ENCODE assay signal across 8 mouse cellular contexts in genomic region chr11:103112552-103112912, GRCm38 (mm10). TPM values are rescaled to one million over a fixed set of nuclear protein-coding genes. Genes with fewer than 3 reads are reported as not detected.
DNase-seq lines count a peak whose midpoint lies in the region; ATAC-seq and TF ChIP-seq lines count a peak whose summit lies in the region.

No protein-coding gene starts in this region.

- H3K9ac ChIP-seq in neural tube, embryonic 11.5 days (ENCODE audit: low read length): peak overlapping the region; percentile 32
- peak overlapping the region; percentile 63 for H3K9ac ChIP-seq in limb, embryonic 14.5 days (ENCODE audit: low read depth, low read length, severe bottlenecking)

- peak overlapping the region; percentile 24 for H3K4me3 ChIP-seq in neural tube, embryonic 11.5 days (ENCODE audit: low read depth, low read length)
- H3K4me3 ChIP-seq in limb, embryonic 14.5 days (replicated peaks; ENCODE audit: low read length): peak overlapping the region; percentile 39

- WGBS in neural tube, embryonic 11.5 days: 7% methylated on average over 9 of the region's 9 CpGs
- 16% methylated on average over 9 of the region's 9 CpGs for WGBS in limb, embryonic 14.5 days

- no peaks in the 10 kb centered on the region for H3K9me3 ChIP-seq in neural tube, embryonic 11.5 days (ENCODE audit: control insufficient read depth, low read length)
- no peaks in the 10 kb centered on the region for H3K9me3 ChIP-seq in limb, embryonic 14.5 days (ENCODE audit: control insufficient read depth, low read length)

- H3K36me3 ChIP-seq in neural tube, embryonic 11.5 days (ENCODE audit: control insufficient read depth, insufficient read depth, low read length): no peaks in the 10 kb centered on the region
- no peaks in the 10 kb centered on the region for H3K36me3 ChIP-seq in limb, embryonic 14.5 days (ENCODE audit: control insufficient read depth, insufficient read depth, low read length)

- peak; percentile 62 for DNase-seq in cerebellum, adult 11-12 months
- DNase-seq in neural tube, embryonic 11.5 days (ENCODE audit: low spot score): peak; percentile 12
- no peak for DNase-seq in neural tube, embryonic 10.5 days (ENCODE audit: extremely low spot score, low spot score)
- DNase-seq in limb, embryonic 14.5 days (ENCODE audit: low spot score): no peak
- peak; percentile 49 for DNase-seq in testis, postnatal 14 days (ENCODE audit: low spot score)
- no peak for DNase-seq in frontal cortex, adult 2 months (ENCODE audit: extremely low spot score in 1 of 2, low spot score in 1 of 2)
- DNase-seq in cerebellum, adult 9-10 months: no peak

- no peak for TF ChIP-seq POLR2A in limb, embryonic 14.5 days (IDR thresholded peaks at IDR 0.05; ENCODE audit: borderline replicate concordance, extremely low read depth, insufficient read depth, insufficient read length)

- no peak overlapping the region for H3K27ac ChIP-seq in neural tube, embryonic 11.5 days (ENCODE audit: low read depth, low read length)
- H3K27ac ChIP-seq in limb, embryonic 14.5 days (replicated peaks; ENCODE audit: low read depth, low read length): peak overlapping the region; percentile 67

- H3K27me3 ChIP-seq in neural tube, embryonic 11.5 days (ENCODE audit: control insufficient read depth, insufficient read depth, low read length): peaks cover 26% of the 10 kb centered on the region
- H3K27me3 ChIP-seq in limb, embryonic 14.5 days (ENCODE audit: control insufficient read depth, insufficient read depth, low read length): no peaks in the 10 kb centered on the region

- peak overlapping the region; percentile 49 for H3K4me2 ChIP-seq in neural tube, embryonic 11.5 days (ENCODE audit: low read depth)
- peak overlapping the region; percentile 86 for H3K4me2 ChIP-seq in limb, embryonic 14.5 days (replicated peaks; ENCODE audit: low read depth, low read length, severe bottlenecking)

- H3K4me1 ChIP-seq in neural tube, embryonic 11.5 days (ENCODE audit: control insufficient read depth, insufficient read depth, low read length): peaks cover 3% of the 10 kb centered on the region; the same call in 1 of the 2 replicates
- H3K4me1 ChIP-seq in limb, embryonic 14.5 days (ENCODE audit: control insufficient read depth, insufficient read depth, low read length): peaks cover 21% of the 10 kb centered on the region

- no peak for ATAC-seq in cerebellum, adult (ENCODE audit: insufficient number of reproducible peaks, low FRiP score, low TSS enrichment)
- no peak for ATAC-seq in neural tube, embryonic 11.5 days (ENCODE audit: insufficient read depth, low FRiP score, low TSS enrichment)
- ATAC-seq in limb, embryonic 14.5 days (ENCODE audit: low FRiP score, low read depth): no peak

RNA-seq across cellular contexts. Expression of gene Hexim1, which starts 3.5 kb away (rescaled TPM):
- polyA plus RNA-seq in neural tube, embryonic 11.5 days (2014; fragmentation: Nextera tagmentation; extraction: Ambion mirVana): 3.6 and 3.9 TPM in 2 replicates
- polyA plus RNA-seq in limb, embryonic 14.5 days (2012; rRNA removed): 17.7 and 21.1 TPM in 2 replicates
- 7.5 and 8.4 TPM in 2 replicates for polyA plus RNA-seq in limb, embryonic 14.5 days (2014; fragmentation: Nextera tagmentation; extraction: Ambion mirVana)
- 25.6 and 25.8 TPM in 2 replicates for polyA plus RNA-seq in frontal cortex, adult 2 months (2012; rRNA removed)

RNA-seq across cellular contexts. Expression of gene Acbd4, which starts 11.1 kb away (rescaled TPM):
- 4.4 and 6.4 TPM in 2 replicates for polyA plus RNA-seq in neural tube, embryonic 11.5 days (2014; fragmentation: Nextera tagmentation; extraction: Ambion mirVana)
- polyA plus RNA-seq in limb, embryonic 14.5 days (2012; rRNA removed): 11.2 and 14.2 TPM in 2 replicates
- 20.2 and 25.2 TPM in 2 replicates for polyA plus RNA-seq in limb, embryonic 14.5 days (2014; fragmentation: Nextera tagmentation; extraction: Ambion mirVana)
- 38.1 and 44.9 TPM in 2 replicates for polyA plus RNA-seq in frontal cortex, adult 2 months (2012; rRNA removed)

RNA-seq across cellular contexts. Expression of gene Plcd3, which starts 11.1 kb away (rescaled TPM):
- polyA plus RNA-seq in neural tube, embryonic 11.5 days (2014; fragmentation: Nextera tagmentation; extraction: Ambion mirVana): 0.80 and 0.90 TPM in 2 replicates
- 10.3 and 13.2 TPM in 2 replicates for polyA plus RNA-seq in limb, embryonic 14.5 days (2012; rRNA removed)
- polyA plus RNA-seq in limb, embryonic 14.5 days (2014; fragmentation: Nextera tagmentation; extraction: Ambion mirVana): 3.8 and 4.9 TPM in 2 replicates
- polyA plus RNA-seq in frontal cortex, adult 2 months (2012; rRNA removed): 12.3 and 13.3 TPM in 2 replicates

RNA-seq across cellular contexts. Expression of gene Hexim2, which starts 19.7 kb away (rescaled TPM):
- polyA plus RNA-seq in neural tube, embryonic 11.5 days (2014; fragmentation: Nextera tagmentation; extraction: Ambion mirVana): 5.8 and 7.5 TPM in 2 replicates
- 9.4 and 10.8 TPM in 2 replicates for polyA plus RNA-seq in limb, embryonic 14.5 days (2012; rRNA removed)
- 8.6 and 11.1 TPM in 2 replicates for polyA plus RNA-seq in limb, embryonic 14.5 days (2014; fragmentation: Nextera tagmentation; extraction: Ambion mirVana)
- 11.5 and 14.1 TPM in 2 replicates for polyA plus RNA-seq in frontal cortex, adult 2 months (2012; rRNA removed)

RNA-seq across cellular contexts. Expression of gene Fmnl1, which starts 58.4 kb away (rescaled TPM):
- polyA plus RNA-seq in neural tube, embryonic 11.5 days (2014; fragmentation: Nextera tagmentation; extraction: Ambion mirVana): 0.78 and 1.2 TPM in 2 replicates
- polyA plus RNA-seq in limb, embryonic 14.5 days (2012; rRNA removed): 3.7 and 3.8 TPM in 2 replicates
- 2.5 and 2.6 TPM in 2 replicates for polyA plus RNA-seq in limb, embryonic 14.5 days (2014; fragmentation: Nextera tagmentation; extraction: Ambion mirVana)
- polyA plus RNA-seq in frontal cortex, adult 2 months (2012; rRNA removed): 76.2 and 85.2 TPM in 2 replicates

Comparison
In these comparisons a context has a peak if more than half of its experiments do, and no peak if none do; other contexts are left out.
1. DNase-seq: peak in cerebellum, adult 11-12 months (single experiment), neural tube, embryonic 11.5 days (single experiment) and testis, postnatal 14 days (single experiment); none in neural tube, embryonic 10.5 days (single experiment), limb, embryonic 14.5 days (single experiment), frontal cortex, adult 2 months (0 of 2) and cerebellum, adult 9-10 months (single experiment).